Mouse (Mus musculus) erythroblast, embryonic 14.5 days (primary cell): Measurements from ENCODE around the gene Fam47e. TPM values are rescaled to one million over a fixed set of nuclear protein-coding genes. Genes with fewer than 3 reads are reported as not detected.

Source experiments
- H3K27me3 ChIP-seq: 2 replicates; pipeline ENCODE4 v1.6.1; 2012; ENCODE audit warnings: inconsistent platforms; ENCODE audit not compliant: control insufficient read depth
- H3K36me3 ChIP-seq: 2 replicates; pipeline ENCODE4 v1.6.1; 2012; ENCODE audit warnings: mild to moderate bottlenecking, inconsistent platforms; ENCODE audit not compliant: control insufficient read depth
- H3K4me1 ChIP-seq: 2 replicates; pipeline ENCODE4 v1.6.1; 2012; ENCODE audit warnings: inconsistent platforms; ENCODE audit not compliant: control insufficient read depth
- H3K4me3 ChIP-seq: replicated peaks from 2 replicates; pipeline ENCODE3; 2012; ENCODE audit warnings: moderate library complexity, mild to moderate bottlenecking, inconsistent platforms
- H3K9me3 ChIP-seq: 2 replicates; pipeline ENCODE4 v1.6.1; 2012; ENCODE audit warnings: low read length, inconsistent platforms, mixed read lengths; ENCODE audit not compliant: control insufficient read depth
- GATA1 ChIP-seq: IDR thresholded peaks from 2 replicates; pipeline ENCODE4 v1.6.1; 2012; ENCODE audit warnings: low read length, inconsistent platforms, mixed read lengths
- TAL1 ChIP-seq: IDR thresholded peaks from 3 replicates; pipeline ENCODE4 v1.6.1; 2012; ENCODE audit warnings: low read length, inconsistent platforms, mixed read lengths
- polyA plus RNA-seq: library from polyadenylated mRNA; stranded (reverse); fragments of >175 nt; gene quantifications from 2 replicates; pipeline ENCODE4 v1.2.3, GENCODE M21; 2012

Fam47e gene
- polyA plus RNA-seq, 1 experiment: not detected

DNA sequence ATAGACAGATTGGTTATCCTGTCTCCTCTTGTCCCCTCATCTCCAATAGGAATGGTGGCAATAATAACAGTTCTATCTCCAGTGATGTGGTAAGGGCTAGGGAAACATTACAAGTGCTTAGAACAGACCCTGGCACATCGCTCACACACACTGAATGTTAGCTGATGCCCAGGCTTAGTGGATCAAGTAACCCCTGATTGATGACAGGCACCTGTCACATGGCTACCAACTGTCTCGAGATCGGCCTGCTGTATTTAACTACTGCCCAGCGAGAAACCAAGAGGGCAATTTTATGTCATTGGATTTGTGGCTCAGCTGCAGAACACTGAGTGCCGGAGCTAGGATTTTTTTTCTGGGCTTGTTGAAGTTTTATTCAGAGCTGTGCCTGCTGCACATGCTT lies 40.2 kb downstream of the Fam47e start:
- H3K36me3 ChIP-seq: no peaks in the 10 kb centered on the region
- H3K27me3 ChIP-seq: no peaks in the 10 kb centered on the region
- H3K4me1 ChIP-seq: no peaks in the 10 kb centered on the region
- no peaks in the 10 kb centered on the region for H3K9me3 ChIP-seq
- TF ChIP-seq GATA1: no peak
- no peak overlapping the region for H3K4me3 ChIP-seq

DNA sequence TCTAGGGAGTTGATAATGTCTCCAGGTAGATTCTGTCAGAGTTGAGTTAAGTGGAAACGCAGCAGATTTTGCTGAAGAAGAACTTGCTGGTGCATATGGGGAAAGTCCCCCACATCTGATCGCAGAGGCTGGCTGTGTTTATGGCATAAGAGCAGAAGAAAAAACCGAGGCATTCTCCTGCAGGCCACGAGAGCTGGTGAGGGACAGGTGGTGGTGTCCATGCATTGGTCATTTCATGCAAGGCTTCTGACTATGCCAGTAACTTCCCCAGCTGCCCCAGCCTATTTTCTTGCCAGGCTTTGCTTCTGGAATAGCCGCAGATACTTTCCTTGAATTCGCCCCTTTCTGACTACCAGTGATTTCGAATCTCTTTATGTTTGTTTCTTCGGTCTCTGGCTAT lies 42.0 kb downstream of the Fam47e start:
- no peak overlapping the region for H3K4me3 ChIP-seq
- no peak for TF ChIP-seq TAL1
- TF ChIP-seq GATA1: no peak
- peaks cover 7% of the 10 kb centered on the region for H3K27me3 ChIP-seq
- H3K9me3 ChIP-seq: no peaks in the 10 kb centered on the region
- no peaks in the 10 kb centered on the region for H3K36me3 ChIP-seq
- no peaks in the 10 kb centered on the region for H3K4me1 ChIP-seq

DNA sequence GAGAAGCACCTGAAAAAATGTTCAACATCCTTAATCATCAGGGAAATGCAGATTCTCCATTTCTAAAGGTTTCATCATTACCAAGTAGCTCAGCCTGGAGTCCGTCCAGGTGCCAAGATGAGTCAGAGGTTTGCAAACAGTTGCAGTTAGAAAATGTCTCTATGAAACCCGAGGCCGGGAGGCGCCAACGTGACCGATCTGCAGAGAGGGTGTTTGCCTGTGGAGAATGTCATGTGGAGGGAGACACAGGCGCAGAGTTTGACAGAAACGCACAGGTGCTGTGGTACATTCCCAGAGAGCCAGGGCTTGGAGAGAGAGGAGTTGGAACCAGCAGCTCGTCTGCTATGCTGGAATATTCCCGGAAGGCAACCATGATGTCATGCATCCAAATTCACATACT lies 44.2 kb downstream of the Fam47e start:
- Histone ChIP-seq H3K4me1 (peaks cover 4% of the 10 kb centered on the region), H3K36me3 (no peaks in the 10 kb centered on the region), H3K4me3 (no peak overlapping the region), H3K9me3 (no peaks in the 10 kb centered on the region), H3K27me3 (peaks cover 26% of the 10 kb centered on the region)
- TF ChIP-seq TAL1 (no peak), GATA1 (no peak)

DNA sequence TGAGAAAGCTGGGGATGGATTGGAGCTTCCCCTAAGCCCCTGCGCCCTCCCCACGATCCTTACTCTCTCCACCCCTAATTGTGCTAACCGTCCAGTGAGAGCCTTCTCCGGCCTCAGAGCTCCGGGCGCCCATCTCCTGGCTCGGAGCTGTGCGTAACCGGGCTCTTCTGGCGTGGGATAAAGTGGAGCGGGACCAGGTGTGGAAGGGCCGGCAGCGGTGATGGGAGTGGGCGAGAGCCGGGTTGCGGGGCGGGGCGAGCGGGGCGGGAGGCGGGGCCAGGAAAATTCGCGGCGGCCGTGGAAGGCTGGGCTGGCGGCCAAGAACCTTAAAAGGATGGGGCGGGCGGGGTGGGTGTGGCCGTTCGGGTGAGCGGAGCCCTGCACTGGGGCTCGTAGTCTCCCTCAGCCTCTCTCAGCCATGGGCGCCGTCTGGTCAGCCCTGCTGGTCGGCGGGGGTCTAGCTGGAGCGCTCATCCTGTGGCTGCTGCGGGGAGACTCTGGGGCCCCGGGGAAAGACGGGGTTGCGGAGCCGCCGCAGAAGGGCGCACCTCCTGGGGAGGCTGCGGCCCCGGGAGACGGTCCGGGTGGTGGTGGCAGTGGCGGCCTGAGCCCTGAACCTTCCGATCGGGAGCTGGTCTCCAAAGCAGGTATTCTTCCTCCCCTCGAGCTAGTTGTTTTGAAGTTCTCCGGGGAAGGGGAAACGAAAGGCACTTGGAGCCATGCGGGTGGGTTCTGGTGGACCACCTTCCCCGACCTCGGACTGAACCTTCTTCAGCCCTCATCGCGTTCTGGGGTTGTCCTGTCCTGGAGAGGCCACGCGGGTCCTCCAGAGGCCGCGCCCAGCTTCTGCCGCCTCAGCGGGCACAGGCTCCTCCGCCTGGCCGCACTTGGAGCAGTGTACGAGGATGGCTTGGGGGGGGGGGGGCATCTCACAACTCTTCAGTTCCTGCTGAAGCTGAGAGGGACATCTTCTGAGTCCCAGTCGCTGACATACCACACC lies 48.1 kb downstream of the Fam47e start, which contains the start of gene Stbd1:
Gene Stbd1 (plus strand): TSS at position 351 of the 1,000 bp plus-strand sequence.
- TF ChIP-seq TAL1: no peak
- no peak for TF ChIP-seq GATA1
- Histone ChIP-seq H3K27me3 (peaks cover 26% of the 10 kb centered on the region), H3K4me1 (peaks cover 4% of the 10 kb centered on the region), H3K36me3 (no peaks in the 10 kb centered on the region; the same call in 1 of the 2 replicates), H3K4me3 (peak within 1 kb of the TSS; percentile 54), H3K9me3 (no peaks in the 10 kb centered on the region)

DNA sequence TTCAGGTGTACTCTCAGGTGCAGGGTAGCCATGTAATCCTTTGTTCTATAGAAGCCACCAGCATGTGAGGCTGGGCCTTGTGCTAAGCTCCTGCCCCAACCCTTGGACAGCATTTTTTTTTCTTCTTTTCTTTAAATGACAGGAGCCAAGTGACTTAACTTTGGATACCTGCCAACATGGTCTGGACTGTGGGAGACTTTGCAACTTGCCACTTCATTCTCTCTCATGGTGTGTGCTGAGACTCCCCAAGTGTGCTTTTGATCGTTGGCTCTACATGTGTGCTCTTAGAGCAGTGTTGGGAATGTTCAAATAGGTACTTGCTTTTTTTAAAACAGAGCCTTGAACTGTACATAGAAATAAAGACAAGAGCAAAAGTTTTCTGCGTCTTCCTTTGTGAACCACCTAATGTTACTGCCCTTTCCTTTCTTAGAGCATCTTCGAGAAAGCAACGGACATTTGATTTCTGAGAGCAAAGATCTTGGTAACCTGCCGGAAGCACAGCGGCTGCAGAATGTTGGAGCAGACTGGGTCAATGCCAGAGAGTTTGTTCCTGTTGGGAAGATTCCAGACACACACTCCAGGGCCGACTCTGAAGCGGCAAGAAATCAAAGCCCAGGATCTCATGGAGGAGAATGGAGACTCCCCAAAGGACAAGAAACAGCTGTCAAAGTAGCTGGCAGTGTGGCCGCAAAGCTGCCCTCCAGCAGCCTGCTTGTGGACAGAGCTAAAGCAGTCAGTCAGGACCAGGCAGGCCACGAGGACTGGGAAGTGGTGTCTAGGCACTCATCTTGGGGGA lies 49.8 kb downstream of the Fam47e start:
- Histone ChIP-seq H3K4me3 (no peak overlapping the region), H3K9me3 (no peaks in the 10 kb centered on the region), H3K27me3 (peaks cover 26% of the 10 kb centered on the region), H3K4me1 (peaks cover 4% of the 10 kb centered on the region), H3K36me3 (no peaks in the 10 kb centered on the region; the same call in 1 of the 2 replicates)
- TF ChIP-seq GATA1 (no peak), TAL1 (no peak)

DNA sequence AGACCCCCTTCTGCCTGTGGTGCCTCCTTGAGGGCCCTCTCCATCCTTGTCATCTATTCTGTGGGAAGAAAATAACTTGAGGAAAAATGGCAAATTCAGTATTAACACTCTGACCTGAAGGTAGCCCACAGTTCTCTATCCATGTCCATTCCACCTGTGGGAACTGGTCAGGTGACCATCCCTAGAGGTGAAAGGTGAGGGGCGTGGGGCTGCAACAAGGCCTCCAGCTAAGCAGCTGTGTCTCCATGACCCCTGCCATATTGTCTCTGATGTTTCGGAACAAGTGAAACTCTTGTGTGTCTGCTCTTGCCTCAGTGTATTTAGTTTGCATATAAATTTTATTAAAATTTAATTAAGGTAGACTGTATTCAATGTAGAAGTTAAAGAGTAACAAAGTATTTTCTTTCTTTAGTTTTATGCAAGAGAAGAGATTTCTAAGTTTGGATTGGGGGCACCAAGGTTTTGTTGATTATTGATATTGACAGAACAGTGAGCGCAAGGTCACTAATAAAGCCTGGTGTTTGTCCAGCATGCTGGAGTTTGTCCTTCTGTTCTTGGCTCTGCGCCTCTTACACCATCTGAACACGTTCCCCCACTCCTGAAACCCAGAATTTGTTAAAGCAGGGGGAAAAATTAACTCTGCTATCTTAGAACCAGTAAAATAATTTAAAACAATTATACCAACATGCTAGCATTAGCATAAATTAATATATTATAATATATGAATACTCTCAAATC lies 52.8 kb downstream of the Fam47e start:
- peaks cover 12% of the 10 kb centered on the region for H3K27me3 ChIP-seq
- peaks cover 4% of the 10 kb centered on the region for H3K4me1 ChIP-seq
- TF ChIP-seq TAL1 (no peak), GATA1 (no peak)
- no peaks in the 10 kb centered on the region; the same call in 1 of the 2 replicates for H3K36me3 ChIP-seq
- no peaks in the 10 kb centered on the region for H3K9me3 ChIP-seq
- no peak overlapping the region for H3K4me3 ChIP-seq

DNA sequence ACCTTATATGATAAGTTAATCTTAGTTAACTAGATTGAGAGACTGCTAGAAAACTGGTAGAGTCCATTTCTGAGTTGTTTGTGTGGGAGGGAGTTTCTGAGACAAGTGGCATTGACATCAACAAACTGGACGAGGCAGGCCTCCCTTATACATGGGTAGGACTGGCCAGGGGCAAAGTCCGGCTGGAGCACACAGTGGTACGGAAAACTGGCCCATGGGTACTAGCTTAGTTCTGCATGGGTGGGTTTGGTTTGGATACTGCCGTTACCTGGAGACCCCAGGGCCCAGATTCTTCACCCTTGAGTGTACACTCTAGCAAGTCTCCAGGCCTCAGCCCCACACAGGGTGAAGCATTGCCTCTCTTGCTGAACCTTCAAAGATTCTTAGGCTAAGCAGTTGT lies 57.9 kb downstream of the Fam47e start:
- Histone ChIP-seq H3K4me1 (no peaks in the 10 kb centered on the region), H3K27me3 (no peaks in the 10 kb centered on the region), H3K9me3 (no peaks in the 10 kb centered on the region), H3K4me3 (no peak overlapping the region), H3K36me3 (no peaks in the 10 kb centered on the region)
- no peak for TF ChIP-seq TAL1
- no peak for TF ChIP-seq GATA1

DNA sequence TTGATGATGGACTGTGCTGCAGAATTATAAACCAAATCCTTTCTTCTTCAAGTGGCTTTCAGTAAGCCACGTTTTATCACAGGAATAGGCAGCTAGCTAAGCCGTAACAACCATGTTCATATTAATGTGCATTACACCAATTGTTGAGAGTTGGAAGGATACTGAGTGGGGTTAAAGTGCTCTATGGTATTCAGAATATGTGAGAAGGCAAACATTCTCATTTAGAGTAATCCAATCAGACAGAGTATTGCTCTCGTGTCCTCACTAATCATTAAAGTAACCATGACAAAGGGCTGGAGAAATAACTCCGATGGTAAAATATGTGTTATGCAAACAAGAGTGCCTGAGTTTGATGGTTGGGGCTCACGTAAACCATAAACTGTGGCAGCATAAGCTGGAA lies 67.0 kb downstream of the Fam47e start:
- no peaks in the 10 kb centered on the region for H3K27me3 ChIP-seq
- no peaks in the 10 kb centered on the region for H3K36me3 ChIP-seq
- H3K9me3 ChIP-seq: no peaks in the 10 kb centered on the region
- no peaks in the 10 kb centered on the region for H3K4me1 ChIP-seq
- no peak for TF ChIP-seq TAL1
- TF ChIP-seq GATA1: no peak
- H3K4me3 ChIP-seq: no peak overlapping the region
